Mouse (Mus musculus) MEL (cell line): ENCODE measurements at regions not wholly inside any gene's neighbourhood (a gene's known extent, or its start where the extent isn't known, plus 50 kb on each side); places are given as distances from the start of the nearest gene placed in this dataset.

ENCODE experiments used
- DNase-seq: peaks from one replicate; pipeline ENCODE4 v3.0.0; 2011; ENCODE audit warnings: low read depth, low spot score
- H3K27ac ChIP-seq: 2 replicates; pipeline ENCODE4 v1.5.1; 2012; ENCODE audit warnings: low read depth, mild to moderate bottlenecking, control low read depth, low read length, moderate library complexity; ENCODE audit not compliant: control insufficient read depth
- H3K27me3 ChIP-seq, 2 experiments: fragments of 150-350 bp in 1 of 2; sonication (generic) in 1 of 2; 2 replicates each; pipeline ENCODE4 v1.6.1; 2012; ENCODE audit warnings: low read length in 2 of 2, mild to moderate bottlenecking in 2 of 2, improper control_type of control experiment in 1 of 2, moderate library complexity in 1 of 2; ENCODE audit not compliant: insufficient read depth in 2 of 2, control insufficient read depth in 1 of 2
- H3K36me3 ChIP-seq, 2 experiments: 2 replicates each; pipeline ENCODE4 v1.6.1; 2012 to 2014; ENCODE audit warnings: low read length in 2 of 2, improper control_type of control experiment in 1 of 2, inconsistent platforms in 1 of 2, mild to moderate bottlenecking in 1 of 2; ENCODE audit not compliant: insufficient read depth in 2 of 2, control insufficient read depth in 1 of 2
- H3K4me1 ChIP-seq, 2 experiments: fragments of 150-350 bp in 1 of 2; sonication (generic) in 1 of 2; 2 replicates each; pipeline ENCODE4 v1.6.1; 2012; ENCODE audit warnings: low read length in 2 of 2, improper control_type of control experiment in 1 of 2, mild to moderate bottlenecking in 1 of 2; ENCODE audit not compliant: insufficient read depth in 2 of 2, control insufficient read depth in 1 of 2
- H3K4me3 ChIP-seq, 2 experiments: fragments of 150-350 bp in 1 of 2; sonication (generic) in 1 of 2; 2 replicates each; pipeline ENCODE4 v1.5.1; 2012; ENCODE audit warnings: low read depth in 2 of 2, low read length in 2 of 2, mild to moderate bottlenecking in 2 of 2, moderate library complexity in 2 of 2, control low read depth in 1 of 2, improper control_type of control experiment in 1 of 2; ENCODE audit not compliant: control insufficient read depth in 1 of 2, insufficient read depth in 1 of 2
- H3K79me2 ChIP-seq: 2 replicates; pipeline ENCODE4 v1.6.1; 2012; ENCODE audit warnings: mild to moderate bottlenecking, low read length, moderate library complexity; ENCODE audit not compliant: control insufficient read depth, poor library complexity, insufficient read depth
- H3K9ac ChIP-seq: 2 replicates; pipeline ENCODE4 v1.6.1; 2012; ENCODE audit warnings: low read depth, mild to moderate bottlenecking, control low read depth, low read length, moderate library complexity; ENCODE audit not compliant: control insufficient read depth, poor library complexity, severe bottlenecking
- H3K9me3 ChIP-seq: fragments of 150-350 bp; sonication (generic); replicated peaks from 2 replicates; pipeline ENCODE4 v1.6.1; 2012; ENCODE audit warnings: mild to moderate bottlenecking, low read length, improper control_type of control experiment, moderate library complexity; ENCODE audit not compliant: insufficient read depth
- BHLHE40 ChIP-seq: IDR thresholded peaks from 2 replicates; pipeline ENCODE4 v1.6.1; 2012; ENCODE audit warnings: low read depth, mild to moderate bottlenecking, inconsistent platforms, low read length, improper control_type of control experiment, borderline replicate concordance
- CHD2 ChIP-seq: IDR thresholded peaks from 2 replicates; pipeline ENCODE4 v1.6.1; 2011; ENCODE audit warnings: low read length, improper control_type of control experiment
- CTCF ChIP-seq, 3 experiments: IDR thresholded peaks in 2 of 3; conservative IDR thresholded peaks in 1 of 3; 2 replicates each; pipeline ENCODE4 v1.5.1; 2011 to 2012; ENCODE audit warnings: low read length in 3 of 3, low read depth in 2 of 3, mild to moderate bottlenecking in 2 of 3, improper control_type of control experiment in 1 of 3, inconsistent platforms in 1 of 3, mixed read lengths in 1 of 3, moderate library complexity in 1 of 3; ENCODE audit not compliant: control insufficient read depth in 1 of 3, insufficient read depth in 1 of 3, poor library complexity in 1 of 3, severe bottlenecking in 1 of 3
- ELF1 ChIP-seq: IDR thresholded peaks from 2 replicates; pipeline ENCODE4 v1.6.1; 2014; ENCODE audit warnings: low read depth, mild to moderate bottlenecking, inconsistent platforms, low read length, improper control_type of control experiment, moderate library complexity
- EP300 ChIP-seq, 2 experiments: IDR thresholded peaks; 2 replicates each; pipeline ENCODE4 v1.6.1; 2011; ENCODE audit warnings: improper control_type of control experiment in 2 of 2, low read length in 2 of 2, low read depth in 1 of 2, mild to moderate bottlenecking in 1 of 2
- GABPA ChIP-seq: IDR thresholded peaks from 2 replicates; pipeline ENCODE4 v1.6.1; 2012; ENCODE audit warnings: low read depth, mild to moderate bottlenecking, inconsistent platforms, low read length, improper control_type of control experiment, moderate library complexity
- GATA1 ChIP-seq: IDR thresholded peaks from 2 replicates; pipeline ENCODE4 v1.6.1; 2011; ENCODE audit warnings: low read depth, low read length, improper control_type of control experiment
- JUND ChIP-seq: IDR thresholded peaks from 2 replicates; pipeline ENCODE4 v1.6.1; 2011; ENCODE audit warnings: low read depth, mild to moderate bottlenecking, improper control_type of control experiment, low read length
- MAZ ChIP-seq: IDR thresholded peaks from 2 replicates; pipeline ENCODE4 v1.6.1; 2012; ENCODE audit warnings: low read depth, mild to moderate bottlenecking, inconsistent platforms, low read length, improper control_type of control experiment
- MYB ChIP-seq: IDR thresholded peaks from 2 replicates; pipeline ENCODE4 v1.6.1; 2011; ENCODE audit warnings: mild to moderate bottlenecking, low read depth, low read length, improper control_type of control experiment
- RCOR1 ChIP-seq: IDR thresholded peaks from 2 replicates; pipeline ENCODE4 v1.6.1; 2012; ENCODE audit warnings: low read depth, mild to moderate bottlenecking, inconsistent platforms, low read length, improper control_type of control experiment
- SMC3 ChIP-seq: IDR thresholded peaks from 2 replicates; pipeline ENCODE4 v1.6.1; 2011; ENCODE audit warnings: low read depth, low read length, improper control_type of control experiment
- TBP ChIP-seq: IDR thresholded peaks from 2 replicates; pipeline ENCODE4 v1.8.0; 2011; ENCODE audit warnings: low read depth, low read length, improper control_type of control experiment

DNA sequence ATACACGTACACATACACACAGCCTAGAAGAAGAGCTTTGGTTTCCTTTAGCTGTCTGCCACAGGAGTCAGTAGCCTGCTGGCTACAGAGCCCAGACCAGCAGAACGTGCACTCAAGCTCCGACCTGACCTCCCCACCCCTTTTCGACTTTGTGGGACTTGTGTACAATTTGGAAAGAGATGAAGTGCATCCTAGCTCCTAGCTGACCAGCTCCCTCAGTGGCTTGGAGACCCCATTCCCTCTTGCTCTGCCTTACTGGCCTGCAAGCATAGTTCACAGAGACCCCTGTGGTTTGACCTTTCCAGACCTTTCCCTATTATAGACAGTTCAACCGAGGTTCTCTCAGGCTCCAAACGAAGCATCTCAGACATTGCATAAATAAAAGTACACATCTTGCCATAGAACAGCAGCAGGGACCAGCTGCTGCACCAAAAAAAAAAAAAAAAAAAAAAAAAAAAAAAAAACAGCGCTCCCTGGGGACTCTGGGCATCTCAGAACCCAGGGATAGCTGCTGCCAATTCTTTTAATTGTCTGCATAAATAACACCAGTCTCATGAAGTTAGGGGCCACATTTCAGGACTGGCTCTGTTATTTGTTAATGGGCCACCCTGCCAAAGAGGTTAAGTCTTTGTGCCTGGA lies 188.2 kb upstream of the Ankrd55 start:
- TF ChIP-seq SMC3 = no peak
- Histone ChIP-seq H3K27ac (no peak overlapping the region), H3K36me3 (no peaks in the 10 kb centered on the region; a peak in 1 of 4 replicates), H3K9me3 (no peaks in the 10 kb centered on the region), H3K9ac (no peak overlapping the region), H3K27me3 (no peaks in the 10 kb centered on the region; a peak in 2 of 4 replicates), H3K4me3 (no peak overlapping the region), H3K4me1 (no peaks in the 10 kb centered on the region), H3K79me2 (no peaks in the 10 kb centered on the region)
- no peak for DNase-seq

GRCm38 (mm10) chr13:112100592-112101420 lies 187.4 kb upstream of the Ankrd55 start:
- no peak overlapping the region for H3K9ac ChIP-seq
- H3K27me3 ChIP-seq = no peaks in the 10 kb centered on the region; a peak in 2 of 4 replicates
- no peaks in the 10 kb centered on the region for H3K9me3 ChIP-seq
- no peak for TF ChIP-seq JUND
- TF ChIP-seq EP300 (IDR thresholded peaks at IDR 0.05; ENCODE audit: low read depth in 1 of 2, low read length in 2 of 2) = peak in 1 of 2 experiments; percentile 20; a peak in 1 of 4 replicates
- TF ChIP-seq, all 39 proteins: peak for 1
- H3K27ac ChIP-seq = no peak overlapping the region
- no peaks in the 10 kb centered on the region for H3K4me1 ChIP-seq
- H3K36me3 ChIP-seq = no peaks in the 10 kb centered on the region; a peak in 1 of 4 replicates
- H3K4me3 ChIP-seq = peak overlapping the region; percentile 22; a peak in 3 of 4 replicates
- no peaks in the 10 kb centered on the region for H3K79me2 ChIP-seq
- peak; percentile 9 for DNase-seq

GRCm38 (mm10) chr13:112101421-112101756 lies 186.9 kb upstream of the Ankrd55 start:
- Histone ChIP-seq H3K9me3 (no peaks in the 10 kb centered on the region), H3K9ac (no peak overlapping the region), H3K27me3 (no peaks in the 10 kb centered on the region; a peak in 1 of 4 replicates), H3K4me3 (no peak overlapping the region), H3K79me2 (no peaks in the 10 kb centered on the region), H3K36me3 (no peaks in the 10 kb centered on the region; a peak in 1 of 4 replicates), H3K27ac (no peak overlapping the region), H3K4me1 (no peaks in the 10 kb centered on the region)
- DNase-seq = no peak
- no peak for TF ChIP-seq RCOR1
- TF ChIP-seq TBP = no peak
- no peak for TF ChIP-seq SMC3
- no peak for TF ChIP-seq GATA1
- TF ChIP-seq CTCF (IDR thresholded peaks at IDR 0.05 in 2 of 3, conservative IDR thresholded peaks at IDR 0.05 in 1 of 3; ENCODE audit: control insufficient read depth in 1 of 3, insufficient read depth in 1 of 3, low read depth in 2 of 3, low read length in 3 of 3, poor library complexity in 1 of 3, severe bottlenecking in 1 of 3) = no peak
- no peak for TF ChIP-seq ELF1
- TF ChIP-seq GABPA = no peak
- no peak for TF ChIP-seq BHLHE40
- TF ChIP-seq MAZ = no peak
- TF ChIP-seq MYB = no peak
- TF ChIP-seq CHD2 = no peak
